Mouse (Mus musculus): Measurements from ENCODE around the gene Mms19. TPM values are rescaled to one million over a fixed set of nuclear protein-coding genes. Genes with fewer than 3 reads are reported as not detected.

Gene Mms19
- polyA plus RNA-seq, 1 experiment from 2014 or later: 37.8 TPM

DNA sequence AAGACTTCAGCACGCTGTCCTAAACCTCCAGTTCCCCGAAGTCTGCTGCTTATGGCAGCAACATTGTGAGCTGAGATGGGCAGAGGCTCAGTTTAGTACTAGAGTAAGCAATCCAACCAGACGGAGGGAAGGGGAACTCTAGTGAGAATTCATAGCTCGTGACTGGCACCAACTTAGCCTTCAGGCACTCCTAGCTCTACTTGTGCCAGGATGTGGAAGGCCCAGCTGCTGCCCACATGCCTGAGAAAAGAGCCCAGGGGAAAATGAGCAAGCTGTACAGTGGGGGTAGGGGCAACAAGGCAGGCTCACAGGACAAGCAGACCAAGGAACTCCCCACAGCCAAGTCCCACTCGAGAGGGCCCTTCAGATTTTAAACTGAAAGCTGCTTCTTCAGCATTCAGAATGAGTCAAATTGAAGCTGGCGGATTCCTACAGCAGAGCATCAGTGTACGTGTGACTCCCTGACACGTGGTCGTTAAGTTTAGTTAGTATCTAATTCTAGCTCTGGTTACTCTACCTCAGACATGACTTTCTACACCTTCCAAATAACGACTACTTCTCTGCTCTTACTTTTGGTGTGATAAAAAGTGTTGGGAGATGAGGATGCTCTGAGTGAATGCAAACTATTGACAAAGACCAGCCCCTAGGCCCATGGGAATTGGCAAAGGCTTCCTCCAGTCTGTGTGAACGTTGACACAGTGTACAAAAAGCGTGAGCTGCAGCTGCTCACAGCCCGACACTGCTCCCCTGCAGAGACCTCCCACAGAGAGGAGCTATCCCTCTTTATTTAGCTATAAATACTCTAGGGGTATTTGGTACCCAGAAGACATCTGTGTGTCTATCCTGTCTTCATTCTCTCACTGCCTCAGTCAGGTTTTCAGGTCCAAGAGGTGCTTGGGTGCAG, 6.8 kb downstream of the Mms19 start:
- Histone ChIP-seq H3K27me3 (no peaks in the 10 kb centered on the region), H3K4me3 (no peak overlapping the region), H3K9ac (replicated peaks) (0 out of 2 replicates have a peak overlapping the region, but pooled peaks have one; percentile 20), H3K9me3 (no peaks in the 10 kb centered on the region), H3K4me2 (replicated peaks) (no peak overlapping the region), H3K36me3 (peaks cover 4% of the 10 kb centered on the region), H3K27ac (replicated peaks) (no peak overlapping the region), H3K4me1 (peaks cover 11% of the 10 kb centered on the region)
- WGBS: 63% methylated on average over 13 of the region's 13 CpGs
- no peak for ATAC-seq (ENCODE audit: low FRiP score, low read depth)

DNA sequence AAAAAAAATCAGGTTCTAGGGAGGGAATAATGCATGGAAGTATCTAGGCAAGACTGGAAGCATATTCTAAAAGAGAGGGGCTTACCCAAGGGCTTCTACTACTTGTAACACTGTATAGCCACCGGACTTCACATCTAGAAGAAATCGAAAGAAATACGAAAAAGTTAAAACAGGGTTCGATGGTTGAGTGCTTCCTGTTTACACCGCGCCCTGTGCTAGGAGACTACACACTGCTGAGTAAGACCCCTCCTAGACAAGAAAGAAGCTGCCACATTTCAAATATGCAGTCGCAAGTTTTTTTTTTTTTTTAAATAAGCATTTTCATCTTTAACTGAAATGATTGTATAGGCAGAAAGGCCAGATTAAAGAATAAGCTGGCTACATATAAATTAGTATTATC, 11.3 kb downstream of the Mms19 start:
- ATAC-seq (ENCODE audit: low FRiP score, low read depth): no peak
- Histone ChIP-seq H3K4me3 (no peak overlapping the region), H3K9me3 (no peaks in the 10 kb centered on the region), H3K4me1 (peaks cover 4% of the 10 kb centered on the region), H3K9ac (replicated peaks) (no peak overlapping the region), H3K27me3 (no peaks in the 10 kb centered on the region), H3K4me2 (replicated peaks) (no peak overlapping the region), H3K27ac (replicated peaks) (no peak overlapping the region), H3K36me3 (peaks cover 42% of the 10 kb centered on the region)
- WGBS: 94% methylated on average over 7 of the region's 7 CpGs

DNA sequence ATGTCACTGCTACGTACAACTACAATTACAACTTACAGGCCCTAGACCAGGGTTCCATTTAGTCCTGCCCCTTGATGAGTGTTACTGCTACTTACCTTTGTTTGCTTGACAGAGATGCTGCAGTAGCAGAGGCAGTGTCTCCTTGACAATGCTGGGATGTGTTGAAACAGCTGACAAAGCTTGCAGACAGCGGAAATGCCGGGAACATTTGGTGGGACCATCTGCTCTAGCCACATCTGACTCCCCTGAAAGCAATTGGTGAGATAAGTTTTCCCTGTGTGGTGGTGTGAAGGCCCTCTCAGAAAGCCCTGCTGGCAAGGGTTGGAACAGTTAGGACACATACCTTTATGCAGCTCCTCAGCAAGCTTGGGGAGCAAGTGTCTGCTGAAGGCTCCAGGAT, 27.4 kb downstream of the Mms19 start:
- H3K4me2 ChIP-seq (replicated peaks): no peak overlapping the region
- H3K36me3 ChIP-seq: peaks cover 96% of the 10 kb centered on the region
- no peak for ATAC-seq (ENCODE audit: low FRiP score, low read depth)
- 91% methylated on average over 3 of the region's 3 CpGs for WGBS
- H3K9me3 ChIP-seq: no peaks in the 10 kb centered on the region
- H3K27ac ChIP-seq (replicated peaks): no peak overlapping the region
- H3K9ac ChIP-seq (replicated peaks): no peak overlapping the region
- H3K27me3 ChIP-seq: no peaks in the 10 kb centered on the region
- no peaks in the 10 kb centered on the region for H3K4me1 ChIP-seq
- no peak overlapping the region for H3K4me3 ChIP-seq

- no peak for ATAC-seq (ENCODE audit: low FRiP score, low read depth)
- Histone ChIP-seq H3K27ac (replicated peaks) (no peak overlapping the region), H3K36me3 (peaks cover 97% of the 10 kb centered on the region), H3K4me1 (no peaks in the 10 kb centered on the region), H3K4me3 (no peak overlapping the region), H3K9me3 (no peaks in the 10 kb centered on the region), H3K27me3 (no peaks in the 10 kb centered on the region), H3K9ac (replicated peaks) (no peak overlapping the region), H3K4me2 (replicated peaks) (no peak overlapping the region)
- 82% methylated on average over 4 of the region's 4 CpGs for WGBS
Observed at GRCm38 (mm10) chr19:41952287-41952686, 28.7 kb downstream of the Mms19 start.

DNA sequence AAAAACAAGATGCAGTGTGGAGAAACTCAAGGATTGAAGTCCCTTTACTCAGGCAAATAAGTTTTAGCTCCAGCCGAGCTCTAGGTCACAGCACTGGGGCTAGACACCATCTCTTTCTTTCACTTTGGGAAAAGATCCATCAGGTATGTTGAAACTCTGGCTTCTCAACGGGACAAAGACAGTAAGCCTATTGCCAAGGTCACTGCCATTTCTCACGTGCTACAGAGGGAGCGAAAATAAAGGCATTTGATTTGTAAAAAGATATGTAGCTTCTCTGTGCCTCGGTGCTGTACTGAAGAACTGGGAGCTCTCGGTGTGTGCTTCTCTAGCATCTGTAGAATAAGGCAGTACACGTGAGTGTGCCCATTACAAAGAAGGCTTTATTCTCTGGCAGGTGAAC, 37.1 kb downstream of the Mms19 start:
- Histone ChIP-seq H3K9me3 (no peaks in the 10 kb centered on the region), H3K4me1 (no peaks in the 10 kb centered on the region), H3K4me2 (replicated peaks) (no peak overlapping the region), H3K4me3 (no peak overlapping the region), H3K36me3 (peaks cover 97% of the 10 kb centered on the region), H3K27ac (replicated peaks) (no peak overlapping the region), H3K27me3 (no peaks in the 10 kb centered on the region), H3K9ac (replicated peaks) (no peak overlapping the region)
- no peak for ATAC-seq (ENCODE audit: low FRiP score, low read depth)
- WGBS: 85% methylated on average over 7 of the region's 7 CpGs

DNA sequence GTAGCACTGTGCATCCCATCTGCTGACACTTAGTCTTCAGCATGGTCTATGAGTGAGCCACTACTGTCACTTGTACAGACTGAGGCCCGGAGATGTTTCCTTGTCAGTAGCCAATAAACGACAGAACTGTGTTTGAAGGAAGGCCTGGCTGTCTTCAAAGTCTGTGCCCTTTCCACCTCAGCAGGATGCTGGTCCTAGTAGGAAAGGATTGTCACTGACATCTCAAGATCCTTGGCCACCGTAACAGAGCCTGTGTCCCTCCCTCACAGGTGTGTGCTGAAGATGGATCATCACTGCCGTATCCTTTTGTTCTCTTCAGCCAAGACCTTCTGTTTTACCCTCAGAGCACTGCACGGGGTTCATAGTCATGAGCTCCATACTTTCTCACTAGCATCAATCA, 42.4 kb downstream of the Mms19 start:
- 94% methylated on average over 5 of the region's 5 CpGs for WGBS
- Histone ChIP-seq H3K27me3 (no peaks in the 10 kb centered on the region), H3K27ac (replicated peaks) (no peak overlapping the region), H3K4me1 (peaks cover 12% of the 10 kb centered on the region), H3K4me2 (replicated peaks) (no peak overlapping the region), H3K4me3 (no peak overlapping the region), H3K9ac (replicated peaks) (no peak overlapping the region), H3K36me3 (peaks cover 62% of the 10 kb centered on the region), H3K9me3 (no peaks in the 10 kb centered on the region)
- no peak for ATAC-seq (ENCODE audit: low FRiP score, low read depth)

DNA sequence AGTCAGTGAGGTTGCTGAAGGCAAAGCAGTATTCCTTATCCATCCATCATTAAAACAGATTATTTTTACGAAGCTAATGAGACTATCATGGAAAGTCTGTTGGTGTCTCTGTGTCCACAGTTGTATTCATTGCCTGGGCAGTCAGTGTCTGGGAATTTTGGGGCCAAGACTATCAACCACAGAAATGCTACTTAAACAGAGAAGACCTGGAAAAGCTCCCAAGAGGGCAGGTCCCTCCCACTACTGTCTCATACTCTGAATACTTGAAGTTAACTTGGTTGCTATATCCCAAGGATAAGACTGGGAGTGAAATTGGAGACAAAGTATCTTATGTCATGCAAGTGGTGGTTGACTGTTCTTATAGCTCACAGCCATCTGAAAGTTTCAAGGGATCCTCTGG, 45.0 kb downstream of the Mms19 start:
- Histone ChIP-seq H3K4me1 (peaks cover 22% of the 10 kb centered on the region), H3K4me2 (replicated peaks) (no peak overlapping the region), H3K4me3 (no peak overlapping the region), H3K27me3 (no peaks in the 10 kb centered on the region), H3K9me3 (no peaks in the 10 kb centered on the region), H3K27ac (replicated peaks) (no peak overlapping the region), H3K36me3 (peaks cover 36% of the 10 kb centered on the region), H3K9ac (replicated peaks) (no peak overlapping the region)
- WGBS: 87% methylated on average over 1 of the region's 1 CpGs
- ATAC-seq (ENCODE audit: low FRiP score, low read depth): no peak

DNA sequence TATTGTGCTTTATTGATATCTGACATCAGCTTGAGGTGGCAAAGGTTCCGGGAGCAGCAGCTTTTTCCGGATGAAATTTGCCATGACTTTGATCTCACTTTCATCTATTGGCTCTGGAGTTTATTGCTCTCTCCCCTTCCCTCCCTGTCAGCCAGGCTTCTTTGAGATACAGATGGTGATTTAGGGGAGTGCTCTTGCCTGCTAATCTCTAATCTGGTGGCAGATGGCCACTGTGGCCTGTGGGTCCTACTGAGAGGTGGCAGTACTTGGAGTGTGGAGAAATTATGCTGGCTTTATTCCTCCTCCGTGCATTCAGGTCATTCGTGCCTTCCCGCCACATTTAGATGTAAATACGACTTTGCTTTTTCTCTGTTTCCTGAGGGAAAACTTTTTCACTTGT, 46.8 kb downstream of the Mms19 start:
- Histone ChIP-seq H3K4me2 (replicated peaks) (peak overlapping the region; percentile 94), H3K4me3 (peak overlapping the region; percentile 94), H3K4me1 (peaks cover 22% of the 10 kb centered on the region), H3K9ac (replicated peaks) (peak overlapping the region; percentile 79), H3K36me3 (peaks cover 29% of the 10 kb centered on the region), H3K27me3 (no peaks in the 10 kb centered on the region), H3K9me3 (no peaks in the 10 kb centered on the region), H3K27ac (replicated peaks) (0 out of 2 replicates have a peak overlapping the region, but pooled peaks have one; percentile 30)
- 34% methylated on average over 6 of the region's 6 CpGs for WGBS
- no peak for ATAC-seq (ENCODE audit: low FRiP score, low read depth)

- Histone ChIP-seq H3K36me3 (peaks cover 24% of the 10 kb centered on the region), H3K27ac (replicated peaks) (peak within 1 kb of the TSS; percentile 39; the same call in 1 of the 2 replicates), H3K4me2 (replicated peaks) (peak within 1 kb of the TSS; percentile 94), H3K9me3 (no peaks in the 10 kb centered on the region), H3K4me1 (peaks cover 22% of the 10 kb centered on the region), H3K4me3 (peak within 1 kb of the TSS; percentile 94), H3K27me3 (no peaks in the 10 kb centered on the region), H3K9ac (replicated peaks) (peak within 1 kb of the TSS; percentile 79)
- under 1% methylated on average over 47 of the region's 47 CpGs for WGBS
- ATAC-seq (ENCODE audit: low FRiP score, low read depth): peak; percentile 100
Observed at GRCm38 (mm10) chr19:41933179-41934086, 47.5 kb downstream of the Mms19 start, which contains the start of the genes Exosc1 and Zdhhc16. Gene Exosc1, minus strand, starts transcription at chr19:41933423. Gene Zdhhc16, plus strand, starts transcription at chr19:41933480.

DNA sequence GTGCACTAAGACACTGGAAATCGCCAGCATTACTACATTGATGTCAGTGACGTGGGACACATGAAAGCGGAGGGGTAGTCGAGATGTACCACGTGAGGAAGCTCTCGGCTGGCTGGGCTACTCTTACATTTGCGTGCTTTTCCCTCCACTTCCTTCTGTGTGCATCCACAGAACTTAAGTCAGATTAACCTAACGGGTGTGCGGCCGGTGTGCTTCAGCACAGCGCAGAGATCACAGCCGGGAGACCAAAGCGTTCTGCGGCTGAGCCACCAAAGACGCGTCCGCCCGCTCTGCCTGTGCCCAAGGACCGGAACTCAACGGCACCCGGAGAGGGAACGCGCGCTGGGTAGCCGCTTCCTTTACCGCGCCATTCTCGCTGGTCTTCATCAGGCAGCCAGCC, 48.3 kb downstream of the Mms19 start:
- Histone ChIP-seq H3K4me3 (peak overlapping the region; percentile 94), H3K4me1 (peaks cover 22% of the 10 kb centered on the region), H3K4me2 (replicated peaks) (peak overlapping the region; percentile 94), H3K36me3 (peaks cover 24% of the 10 kb centered on the region), H3K27ac (replicated peaks) (no peak overlapping the region; the same call in 1 of the 2 replicates), H3K27me3 (no peaks in the 10 kb centered on the region), H3K9ac (replicated peaks) (peak overlapping the region; percentile 72), H3K9me3 (no peaks in the 10 kb centered on the region)
- ATAC-seq (ENCODE audit: low FRiP score, low read depth): peak; percentile 25; the same call in 1 of the 2 replicates
- WGBS: 1% methylated on average over 28 of the region's 28 CpGs

GRCm38 (mm10) chr19:41920412-41921067, 60.4 kb downstream of the Mms19 start:
- H3K36me3 ChIP-seq: peaks cover 71% of the 10 kb centered on the region
- WGBS: 82% methylated on average over 5 of the region's 5 CpGs
- no peak overlapping the region for H3K27ac ChIP-seq (replicated peaks)
- no peaks in the 10 kb centered on the region for H3K9me3 ChIP-seq
- ATAC-seq (ENCODE audit: low FRiP score, low read depth): no peak
- no peaks in the 10 kb centered on the region for H3K4me1 ChIP-seq
- H3K4me3 ChIP-seq: no peak overlapping the region
- H3K4me2 ChIP-seq (replicated peaks): no peak overlapping the region
- no peaks in the 10 kb centered on the region for H3K27me3 ChIP-seq
- no peak overlapping the region for H3K9ac ChIP-seq (replicated peaks)

Measured in midbrain, embryonic 12.5 days (tissue).